Mouse (Mus musculus) lung, adult 10 weeks (tissue): ENCODE measurements around the gene Olfr808. TPM values are rescaled to one million over a fixed set of nuclear protein-coding genes. Genes with fewer than 3 reads are reported as not detected.

ENCODE experiments used
- polyA plus RNA-seq: library from polyadenylated mRNA; stranded (reverse); fragments of 350-450 nt; fragmentation: Illumina TruSeq; extraction: RNeasy Lipid Tissue Mini Kit (QIAGEN cat#74804); gene quantifications from one replicate; pipeline ENCODE4 v1.2.3, GENCODE M21; 2014; ENCODE audit warnings: low read depth, low replicate concordance; ENCODE audit not compliant: insufficient read depth

Olfr808 gene
- polyA plus RNA-seq, result not detected

DNA sequence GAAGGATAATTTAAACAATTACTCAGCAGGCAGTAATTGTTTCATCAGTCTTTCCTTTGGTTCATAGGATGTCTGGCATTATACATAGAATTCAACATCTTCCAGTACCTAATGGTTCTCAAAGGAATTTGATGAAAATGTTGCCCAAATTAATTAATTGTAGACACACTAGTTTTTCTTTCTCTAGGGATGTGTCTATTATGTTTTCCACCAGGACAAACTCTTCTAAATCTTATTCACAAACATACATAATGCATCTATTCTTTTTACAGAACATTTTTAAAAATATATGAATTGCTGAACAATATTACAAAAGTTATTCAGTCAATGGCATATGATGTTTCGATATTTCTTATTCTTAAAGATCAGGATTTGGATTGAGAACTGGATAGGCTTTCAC is at the start of gene Olfr808:
Olfr808 (plus strand) TSS at position 301 of the 400 bp plus-strand sequence.

GRCm38 (mm10) chr10:129729275-129729674 is 36.0 kb upstream of the Olfr808 start, which contains the start of gene Olfr805:
Gene Olfr805 (minus strand): TSS chr10:129729375.

DNA sequence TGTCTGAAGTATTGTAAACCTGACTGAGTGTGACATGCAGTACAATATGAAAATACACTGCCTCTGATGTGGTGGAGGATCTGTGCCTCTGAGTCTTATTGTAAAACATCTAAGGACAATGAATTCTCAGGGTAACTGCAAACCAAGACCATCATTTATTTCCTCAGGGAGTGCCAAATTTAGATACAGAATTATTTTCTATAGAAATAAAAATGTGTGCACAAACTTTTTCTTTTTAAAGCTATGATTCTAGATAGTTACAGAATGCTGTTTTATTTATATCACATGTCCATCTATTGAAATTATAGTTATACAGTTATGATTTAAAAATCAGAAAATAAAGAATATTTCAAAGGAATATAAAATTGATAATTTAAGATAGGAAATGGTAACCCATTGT is 23.5 kb upstream of the Olfr808 start, which contains the start of gene Olfr806:
Olfr806 (minus strand) TSS at position 101 of the 400 bp plus-strand sequence.

DNA sequence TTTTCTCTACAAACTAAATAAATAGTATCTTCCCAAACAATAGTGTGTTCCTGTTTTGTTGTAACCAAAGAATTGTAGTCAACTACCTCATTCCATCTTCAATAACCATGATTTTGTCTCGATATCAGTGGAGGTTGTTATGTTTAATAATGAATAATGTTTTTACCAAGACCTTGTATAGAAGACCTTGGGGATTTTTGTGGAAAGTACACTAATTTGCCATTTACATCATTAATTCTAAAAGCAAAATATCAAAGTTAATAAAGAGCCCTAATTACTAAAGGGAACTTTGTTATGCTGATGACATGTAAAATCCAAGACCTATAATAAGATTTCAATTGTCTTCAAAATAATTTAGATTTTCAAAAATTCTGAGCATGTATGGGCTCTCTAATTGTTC is 7.6 kb upstream of the Olfr808 start, which contains the start of gene Olfr807:
Olfr807 (minus strand) TSS at position 101 of the 400 bp plus-strand sequence.

DNA sequence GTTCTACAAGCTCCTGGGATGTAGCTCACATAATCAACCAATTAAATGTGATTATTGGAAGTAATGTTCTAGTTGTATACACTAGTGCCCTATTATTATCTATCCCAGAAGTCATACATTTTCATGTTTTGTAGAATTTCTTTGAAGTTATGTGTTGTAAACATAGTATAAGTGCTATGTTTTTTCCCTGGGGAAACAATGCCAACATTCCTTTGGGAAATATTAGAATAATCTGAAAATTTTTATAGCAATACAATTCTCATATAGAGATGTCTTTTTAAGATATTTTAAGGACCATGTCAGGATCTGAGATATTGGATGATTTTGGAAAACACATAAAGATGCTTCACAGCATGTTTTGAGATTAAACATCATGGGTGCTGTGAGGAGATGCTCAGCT is 9.1 kb downstream of the Olfr808 start, which contains the start of gene Olfr809:
Olfr809 (plus strand) TSS at position 301 of the 400 bp plus-strand sequence.

DNA sequence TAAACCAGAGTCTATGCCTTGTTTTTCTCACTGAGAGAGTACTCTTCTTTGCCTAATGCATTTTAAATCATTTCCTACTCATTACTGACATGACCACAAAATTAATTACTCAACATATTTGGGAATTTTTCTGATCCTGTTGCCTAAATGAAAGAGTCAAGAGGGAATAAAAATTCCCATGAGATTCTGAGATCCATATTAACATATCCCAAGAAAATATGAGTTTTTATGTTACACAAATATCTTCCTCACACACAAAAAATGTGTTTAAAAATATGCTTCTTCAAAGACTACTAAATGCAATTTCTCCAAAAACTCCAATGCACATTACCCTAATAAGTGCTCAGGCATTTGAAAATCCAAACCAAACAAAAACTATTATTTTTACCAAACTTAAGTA is 29.5 kb downstream of the Olfr808 start, which contains the start of gene Olfr810:
Olfr810 (minus strand) TSS at position 101 of the 400 bp plus-strand sequence.

GRCm38 (mm10) chr10:129804296-129804695 is 39.0 kb downstream of the Olfr808 start, which contains the start of gene Olfr811:
Gene Olfr811 (minus strand): TSS chr10:129804396.

Other genes starting within 250 kb of the Olfr808 start
- gene Olfr791, start 243.7 kb upstream of the Olfr808 start, polyA plus RNA-seq, result not detected
- not detected for gene Olfr792, start 226.3 kb upstream of the Olfr808 start, polyA plus RNA-seq
- not detected for gene Olfr794, start 197.8 kb upstream of the Olfr808 start, polyA plus RNA-seq
- not detected for gene Olfr796, start 152.9 kb upstream of the Olfr808 start, polyA plus RNA-seq
- gene Olfr798, start 137.5 kb upstream of the Olfr808 start, polyA plus RNA-seq, result not detected
- not detected for gene Olfr799, start 128.0 kb upstream of the Olfr808 start, polyA plus RNA-seq
- not detected for gene Olfr800, start 107.8 kb upstream of the Olfr808 start, polyA plus RNA-seq
- not detected for gene Olfr801, start 91.6 kb upstream of the Olfr808 start, polyA plus RNA-seq
- gene Olfr802, start 77.3 kb upstream of the Olfr808 start, polyA plus RNA-seq, result not detected
- not detected for gene Olfr803, start 71.2 kb upstream of the Olfr808 start, polyA plus RNA-seq
- not detected for gene Olfr804, start 62.3 kb upstream of the Olfr808 start, polyA plus RNA-seq
- not detected for gene Olfr805, start 36.1 kb upstream of the Olfr808 start, polyA plus RNA-seq
- not detected for gene Olfr806, start 23.6 kb upstream of the Olfr808 start, polyA plus RNA-seq
- gene Olfr807, start 7.7 kb upstream of the Olfr808 start, polyA plus RNA-seq, result not detected
- gene Olfr809, start 9.2 kb downstream of the Olfr808 start, polyA plus RNA-seq, result not detected
- not detected for gene Olfr810, start 29.4 kb downstream of the Olfr808 start, polyA plus RNA-seq
- gene Olfr811, start 38.9 kb downstream of the Olfr808 start, polyA plus RNA-seq, result not detected
- not detected for gene Olfr812, start 80.6 kb downstream of the Olfr808 start, polyA plus RNA-seq
- not detected for gene Olfr813, start 89.9 kb downstream of the Olfr808 start, polyA plus RNA-seq
- not detected for gene Olfr814, start 114.4 kb downstream of the Olfr808 start, polyA plus RNA-seq
- not detected for gene Olfr815, start 140.4 kb downstream of the Olfr808 start, polyA plus RNA-seq
- not detected for gene Olfr816, start 150.1 kb downstream of the Olfr808 start, polyA plus RNA-seq
- gene Olfr818, start 183.6 kb downstream of the Olfr808 start, polyA plus RNA-seq, result not detected
- not detected for gene Olfr819, start 201.8 kb downstream of the Olfr808 start, polyA plus RNA-seq
- not detected for gene Olfr247, start 210.7 kb downstream of the Olfr808 start, polyA plus RNA-seq
- not detected for gene Gm10310, start 219.6 kb downstream of the Olfr808 start, polyA plus RNA-seq
- gene Olfr820, start 247.1 kb downstream of the Olfr808 start, polyA plus RNA-seq, result not detected